Mouse (Mus musculus) lung, adult 2 months (tissue): ENCODE measurements around the gene Mrpl2. TPM values are rescaled to one million over a fixed set of nuclear protein-coding genes. Genes with fewer than 3 reads are reported as not detected.

ENCODE experiments used
- DNase-seq: peaks from one replicate; pipeline ENCODE4 v3.0.0; 2022
- H3K4me1 ChIP-seq: fragments of 200-500 bp; 2 replicates; pipeline ENCODE4 v1.6.1; 2011; ENCODE audit warnings: low read length; ENCODE audit not compliant: control insufficient read depth, insufficient read depth
- H3K4me3 ChIP-seq: fragments of 200-500 bp; replicated peaks from 2 replicates; pipeline ENCODE3; 2011; ENCODE audit warnings: low read depth, mild to moderate bottlenecking, control low read depth, low read length; ENCODE audit errors: extremely low read depth
- CTCF ChIP-seq: fragments of 200-500 bp; IDR thresholded peaks from 2 replicates; pipeline ENCODE4 v1.5.1; 2011; ENCODE audit warnings: mild to moderate bottlenecking, low read length, control low read depth; ENCODE audit not compliant: insufficient read depth
- POLR2A ChIP-seq: fragments of 200-500 bp; IDR thresholded peaks from 2 replicates; pipeline ENCODE4 v1.6.1; 2011; ENCODE audit warnings: low read depth, mild to moderate bottlenecking, control low read depth, low read length, borderline replicate concordance; ENCODE audit errors: extremely low read depth
- WGBS: fragments of 180-500 bp; shearing (Covaris S2); methylation state at CpG from one replicate; pipeline ENCODE4 v1.1.7; 2018; 5-methylcytosine and 5-hydroxymethylcytosine counted together
- polyA plus RNA-seq: library from polyadenylated mRNA; depleted of rRNA; stranded (reverse); fragments of >200 nt; gene quantifications from 2 replicates; pipeline ENCODE4 v1.2.3, GENCODE M21; 2012

Mrpl2 gene
- polyA plus RNA-seq, 1 experiment = 52.1 TPM

DNA sequence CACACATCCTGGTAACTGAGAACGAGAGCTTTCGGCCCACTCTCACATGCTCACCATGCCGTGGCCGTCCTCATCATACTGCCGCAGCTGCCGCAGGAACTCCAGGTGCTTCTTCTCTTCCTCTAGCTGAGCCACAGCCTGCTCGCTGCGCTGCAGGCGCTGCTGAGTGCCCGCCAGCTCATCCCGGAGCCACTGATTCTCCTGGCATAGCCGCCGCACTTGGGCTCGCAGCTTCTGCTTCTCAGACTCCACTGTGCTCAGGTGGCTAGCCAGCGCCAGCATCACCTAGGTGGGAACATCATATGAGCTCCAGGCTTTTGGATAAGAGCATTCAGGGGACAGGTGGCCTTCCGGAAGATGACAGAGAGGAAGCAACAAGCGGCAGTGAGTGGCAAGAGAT, 4.0 kb upstream of the Mrpl2 start:
- TF ChIP-seq POLR2A (no peak), CTCF (no peak)
- WGBS = 88% methylated on average over 17 of the region's 17 CpGs
- Histone ChIP-seq H3K4me3 (no peak overlapping the region), H3K4me1 (peaks cover 11% of the 10 kb centered on the region)
- no peak for DNase-seq

DNA sequence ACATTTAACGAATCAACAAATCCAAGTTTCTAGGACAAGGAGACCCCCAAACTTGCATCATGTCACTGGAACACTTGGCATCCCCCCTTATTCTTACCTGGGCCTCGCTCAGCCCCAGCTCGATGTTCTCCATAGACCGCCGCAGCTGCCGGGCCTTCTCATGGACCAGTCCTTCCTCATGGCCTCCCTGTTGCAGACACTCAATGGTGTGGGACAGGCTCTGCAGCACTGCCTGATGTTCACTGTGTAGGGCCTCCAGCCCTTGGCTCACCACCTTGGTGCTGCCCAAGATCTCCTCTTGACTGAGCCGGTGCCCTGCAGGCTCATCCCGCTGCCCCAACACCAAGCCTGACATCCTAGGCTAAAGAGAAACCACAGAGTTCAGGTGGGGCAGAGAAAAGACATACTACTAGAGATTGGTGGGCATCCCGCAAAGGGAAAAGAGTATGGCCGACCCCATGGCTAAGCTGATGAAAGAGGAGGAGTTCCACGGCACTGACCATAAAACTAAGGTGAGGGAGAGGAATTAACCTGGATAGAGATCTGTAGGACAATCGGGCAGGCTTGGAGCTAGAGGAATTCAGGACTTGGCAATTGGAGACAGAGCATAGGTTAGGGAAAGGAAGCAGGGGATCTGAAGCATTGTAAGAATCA, 1.8 kb upstream of the Mrpl2 start:
- no peak for TF ChIP-seq CTCF
- no peak for TF ChIP-seq POLR2A
- DNase-seq = no peak
- whole genome bisulfite sequencing = 85% methylated on average over 12 of the region's 12 CpGs
- Histone ChIP-seq H3K4me3 (no peak overlapping the region), H3K4me1 (peaks cover 8% of the 10 kb centered on the region)

DNA sequence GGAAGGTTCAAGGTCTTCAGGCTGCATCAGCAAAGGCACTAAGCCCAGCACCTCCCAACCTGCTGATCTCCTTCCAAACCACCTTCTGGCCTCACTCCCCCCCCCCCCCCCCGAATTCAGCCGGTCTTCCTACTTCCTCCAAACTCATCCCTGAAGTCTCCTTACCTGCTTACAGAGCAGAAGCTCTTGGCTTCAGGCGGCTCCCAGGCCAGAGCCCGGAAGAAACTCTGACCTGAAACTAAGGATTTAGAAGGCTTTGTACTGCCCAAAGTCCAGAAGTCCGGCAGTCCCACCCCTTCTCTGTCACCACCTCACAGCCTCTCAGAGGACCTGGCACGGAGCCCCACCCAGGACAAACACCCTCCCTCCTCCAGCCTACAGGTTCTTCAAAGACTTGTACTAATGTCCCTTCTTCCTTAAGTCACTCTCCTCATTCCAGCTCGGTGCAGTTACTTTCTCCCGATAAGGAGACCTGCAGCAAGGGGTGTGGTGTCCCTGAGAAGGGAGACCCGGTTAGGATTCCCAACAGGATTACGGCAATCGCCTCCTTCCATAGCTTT, 1.0 kb upstream of the Mrpl2 start:
- WGBS = 5% methylated on average over 11 of the region's 11 CpGs
- Histone ChIP-seq H3K4me3 (peak overlapping the region; percentile 90), H3K4me1 (peaks cover 11% of the 10 kb centered on the region)
- TF ChIP-seq POLR2A (peak; percentile 21; the same call in 1 of the 2 replicates), CTCF (no peak)
- DNase-seq = peak; percentile 75

DNA sequence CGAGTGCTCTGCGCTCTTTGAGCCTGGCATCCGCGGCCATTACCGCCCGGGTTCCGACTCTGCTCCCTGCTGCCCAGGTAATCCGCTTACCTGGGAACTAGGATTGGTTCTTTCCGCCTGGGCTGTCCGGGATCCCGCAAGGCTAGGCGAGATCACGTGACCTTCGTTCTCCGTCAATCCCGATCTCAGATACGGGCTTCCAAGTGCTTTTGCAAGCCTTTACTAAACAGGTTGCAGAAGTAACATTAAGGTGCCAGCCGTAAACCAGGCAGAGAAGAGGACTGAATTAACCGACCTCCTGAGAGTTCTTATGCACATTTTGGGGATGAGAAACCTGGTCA, 263 bp downstream of the Mrpl2 start:
- TF ChIP-seq CTCF (no peak), POLR2A (no peak)
- peaks cover 17% of the 10 kb centered on the region for H3K4me1 ChIP-seq
- under 1% methylated on average over 19 of the region's 19 CpGs for WGBS
- no peak for DNase-seq
- peak overlapping the region; percentile 88 for H3K4me3 ChIP-seq

DNA sequence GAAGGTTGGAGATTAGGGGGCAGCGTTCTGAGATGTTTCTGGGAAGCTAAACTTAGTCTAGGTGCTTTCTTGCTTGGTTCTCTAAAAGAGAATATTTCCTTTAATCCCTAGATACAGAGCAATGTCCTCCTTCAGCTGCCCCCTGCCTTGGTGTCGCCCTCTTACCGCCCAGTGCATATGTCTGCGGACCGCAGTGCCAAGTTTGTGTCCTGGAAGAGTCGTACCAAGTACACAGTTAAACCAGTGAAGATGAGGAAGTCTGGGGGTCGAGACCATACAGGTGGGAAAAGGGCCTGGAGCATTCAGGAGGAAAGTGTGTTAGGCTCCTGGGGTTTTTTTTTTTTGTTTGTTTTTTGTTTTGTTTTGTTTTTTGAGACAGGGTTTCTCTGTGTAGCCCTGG, 1.2 kb downstream of the Mrpl2 start:
- Histone ChIP-seq H3K4me3 (no peak overlapping the region), H3K4me1 (peaks cover 24% of the 10 kb centered on the region)
- 87% methylated on average over 7 of the region's 7 CpGs for WGBS
- no peak for TF ChIP-seq CTCF
- TF ChIP-seq POLR2A = no peak
- DNase-seq = no peak

DNA sequence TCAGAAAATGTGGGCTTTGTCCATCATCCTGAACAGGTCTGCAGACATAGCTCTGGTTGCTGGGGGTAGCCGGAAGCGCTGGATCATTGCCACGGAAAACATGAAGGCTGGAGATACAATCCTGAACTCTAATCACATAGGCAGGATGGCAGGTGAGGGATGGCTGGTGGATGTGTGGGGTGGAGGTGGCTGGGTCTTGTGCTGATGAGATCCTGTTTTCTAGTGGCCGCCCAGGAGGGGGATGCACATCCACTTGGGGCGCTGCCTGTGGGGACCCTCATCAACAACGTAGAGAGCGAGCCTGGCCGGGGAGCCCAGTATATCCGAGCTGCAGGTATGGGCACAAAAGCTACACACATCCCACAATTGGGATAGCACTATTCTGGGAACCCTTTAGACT, 2.4 kb downstream of the Mrpl2 start:
- no peak for DNase-seq
- Histone ChIP-seq H3K4me1 (peaks cover 24% of the 10 kb centered on the region), H3K4me3 (no peak overlapping the region)
- 79% methylated on average over 9 of the region's 9 CpGs for WGBS
- TF ChIP-seq CTCF = no peak
- no peak for TF ChIP-seq POLR2A

DNA sequence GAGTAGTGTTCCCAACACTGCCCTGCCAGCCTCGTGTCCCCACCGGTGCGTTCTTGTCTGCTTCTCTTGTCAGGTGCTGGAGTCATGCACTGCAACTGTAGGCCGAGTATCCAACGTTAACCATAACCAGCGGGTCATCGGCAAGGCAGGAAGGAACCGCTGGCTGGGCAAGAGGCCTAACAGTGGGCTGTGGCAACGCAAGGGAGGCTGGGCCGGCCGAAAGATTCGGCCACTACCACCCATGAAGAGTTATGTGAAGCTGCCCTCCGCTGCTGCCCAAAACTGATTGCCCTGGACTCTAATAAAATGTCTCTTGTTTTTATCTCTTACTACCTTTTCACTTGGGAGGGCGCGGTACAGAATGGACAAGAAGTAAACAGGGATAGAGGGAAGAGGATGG, 3.8 kb downstream of the Mrpl2 start:
- no peak for TF ChIP-seq POLR2A
- no peak for TF ChIP-seq CTCF
- Histone ChIP-seq H3K4me3 (peak overlapping the region; percentile 83), H3K4me1 (peaks cover 19% of the 10 kb centered on the region)
- WGBS = 15% methylated on average over 15 of the region's 15 CpGs
- DNase-seq = no peak

DNA sequence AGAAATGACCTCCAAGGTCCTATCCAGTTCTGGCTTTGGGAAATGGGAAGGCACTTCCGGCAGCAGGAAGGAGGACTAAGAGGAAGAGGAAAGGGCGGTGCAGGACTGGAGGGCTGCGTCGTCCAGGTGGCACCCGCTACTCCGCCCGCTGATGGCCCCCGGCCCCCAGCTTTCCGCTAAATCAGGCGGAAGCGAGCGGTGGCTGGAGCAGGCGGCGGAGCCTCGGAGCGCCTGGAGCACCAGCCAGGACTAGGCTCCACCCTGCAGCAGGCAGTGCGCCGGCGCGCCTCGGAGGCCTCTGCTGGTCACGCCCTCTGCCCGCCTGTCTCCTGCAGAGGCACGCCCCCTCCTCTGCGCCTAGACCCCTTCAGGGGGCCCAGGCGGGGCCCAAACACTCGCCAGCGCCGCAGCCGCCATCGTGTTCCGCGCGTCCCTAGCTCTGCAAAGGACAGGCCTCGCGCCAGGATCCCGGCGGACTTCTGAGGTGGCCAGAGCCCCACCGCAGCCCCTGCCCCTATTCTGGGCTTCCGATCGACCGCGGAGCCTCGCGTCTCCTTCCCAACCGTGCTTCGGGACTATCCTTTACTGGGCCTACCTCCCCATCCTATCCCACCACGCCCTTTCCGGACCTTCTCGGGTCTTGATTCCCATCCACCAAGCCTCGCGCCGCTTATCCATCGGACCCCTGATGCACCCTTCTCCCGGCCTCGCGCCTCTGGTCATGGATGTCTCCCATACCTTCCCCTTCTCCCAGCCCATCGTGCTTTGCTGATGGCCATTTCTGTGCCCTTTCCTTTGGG, 4.4 kb downstream of the Mrpl2 start, which contains the start of gene Cul7:
TSS of gene Cul7 (plus strand) at position 106 of the 800 bp plus-strand sequence.
- Histone ChIP-seq H3K4me1 (peaks cover 19% of the 10 kb centered on the region), H3K4me3 (peak within 1 kb of the TSS; percentile 83)
- peak; percentile 84 for DNase-seq
- TF ChIP-seq CTCF (no peak), POLR2A (peak; percentile 69; the same call in 1 of the 2 replicates)
- under 1% methylated on average over 58 of the region's 58 CpGs for WGBS

DNA sequence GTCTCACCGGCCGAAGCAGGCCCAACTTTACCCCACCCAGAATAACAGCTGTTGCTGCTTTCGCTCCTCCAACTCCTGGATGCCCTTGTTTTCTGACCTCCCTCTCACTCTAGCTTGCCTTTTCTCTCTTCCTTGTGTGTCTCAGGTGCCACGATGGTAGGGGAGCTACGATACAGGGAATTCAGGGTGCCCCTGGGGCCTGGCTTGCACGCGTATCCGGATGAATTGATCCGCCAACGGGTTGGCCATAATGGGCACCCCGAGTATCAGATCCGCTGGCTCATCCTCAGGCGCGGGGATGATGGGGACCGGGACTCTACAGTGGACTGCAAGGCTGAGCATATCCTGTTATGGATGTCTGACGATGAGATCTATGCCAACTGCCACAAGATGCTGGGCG, 5.3 kb downstream of the Mrpl2 start:
- no peak for DNase-seq
- TF ChIP-seq CTCF = no peak
- TF ChIP-seq POLR2A = no peak
- 60% methylated on average over 17 of the region's 17 CpGs for WGBS

More for the DNA sequence above, 5.3 kb downstream of the Mrpl2 start:
- Histone ChIP-seq H3K4me1 (peaks cover 19% of the 10 kb centered on the region), H3K4me3 (peak overlapping the region; percentile 83)
